Comparison of ENCODE assay signal across 10 mouse cellular contexts in the genomic region with DNA sequence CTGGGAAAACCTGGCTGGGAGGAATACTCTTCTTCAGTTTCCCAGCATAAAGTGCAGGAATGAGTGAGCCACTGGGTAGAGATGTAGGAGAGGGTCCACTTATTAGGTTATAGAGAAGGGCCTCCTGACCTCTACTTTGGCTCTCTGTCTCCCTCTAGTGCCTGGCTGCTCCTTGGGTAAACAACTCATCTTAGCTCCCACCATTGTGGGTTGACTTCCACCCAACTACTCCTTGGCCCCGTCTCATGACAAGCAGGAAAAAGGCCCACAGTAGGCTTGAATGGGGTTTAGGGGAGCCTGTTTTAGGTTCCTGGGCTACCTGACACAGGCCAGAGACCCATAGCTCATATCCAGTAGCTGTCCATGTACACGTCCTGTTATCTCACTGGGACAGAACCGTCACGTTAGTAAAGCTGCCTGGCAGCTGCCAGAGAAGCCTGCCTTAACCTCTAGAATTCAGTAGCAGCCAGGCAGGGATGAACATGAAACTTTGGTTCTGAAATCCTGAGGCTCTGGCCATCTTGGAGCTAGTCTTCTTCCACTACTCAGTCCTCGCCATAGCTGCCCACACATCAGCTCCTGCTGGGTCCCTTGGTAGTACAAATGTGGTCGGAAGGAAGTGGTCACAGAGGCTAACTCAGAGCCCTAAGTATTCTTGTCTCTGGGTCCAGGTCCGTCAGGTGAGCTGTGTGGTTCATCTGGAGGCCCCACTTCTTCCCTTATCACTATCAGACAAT. TPM values are rescaled to one million over a fixed set of nuclear protein-coding genes. Genes with fewer than 3 reads are reported as not detected.
DNase-seq lines count a peak whose midpoint lies in the region; ATAC-seq lines count a peak whose summit lies in the region.
"Had no signal": no experiment of that assay in that cellular context is flagged by ENCODE, and none has a peak within 500 bp of the region (broad histone marks: within the 10 kb centered on the region; RNA-seq: fewer than 3 reads in every experiment).

No protein-coding gene starts in this region.

- H3K4me1 ChIP-seq in midbrain, embryonic 14.5 days (ENCODE audit: control insufficient read depth, insufficient read depth, low read length) = no peaks in the 10 kb centered on the region
- H3K4me1 ChIP-seq in midbrain, embryonic 15.5 days = no peaks in the 10 kb centered on the region
- H3K4me1 ChIP-seq in embryonic facial prominence, embryonic 11.5 days (ENCODE audit: control insufficient read depth, insufficient read depth, low read length) = no peaks in the 10 kb centered on the region
- H3K4me1 ChIP-seq in limb, embryonic 10.5 days = peaks cover 3% of the 10 kb centered on the region; the same call in 1 of the 2 replicates
- H3K4me1 ChIP-seq: stomach, embryonic 15.5 days had no signal

- no peak overlapping the region for H3K4me2 ChIP-seq in midbrain, embryonic 14.5 days (ENCODE audit: low read length)
- no peak overlapping the region for H3K4me2 ChIP-seq in midbrain, embryonic 15.5 days
- no peak overlapping the region for H3K4me2 ChIP-seq in embryonic facial prominence, embryonic 11.5 days (ENCODE audit: low read depth, low read length)
- H3K4me2 ChIP-seq: stomach, embryonic 15.5 days had no signal

- DNase-seq in cerebellum, adult 11-12 months = peak; percentile 8
- no peak for DNase-seq in cerebellum, postnatal 36 days
- DNase-seq in midbrain, embryonic 14.5 days = peak; percentile 62
- DNase-seq in embryonic facial prominence, embryonic 11.5 days (ENCODE audit: low spot score) = peak; percentile 63
- DNase-seq in limb, embryonic 10.5 days (ENCODE audit: low spot score) = peak; percentile 38
- DNase-seq in retina, embryonic 14.5 days (ENCODE audit: low spot score) = peak; percentile 78
- DNase-seq in frontal cortex, postnatal 10 days (ENCODE audit: low spot score in 2 of 2) = no peak

- H3K4me3 ChIP-seq in midbrain, embryonic 14.5 days (replicated peaks; ENCODE audit: low read depth, low read length) = no peak overlapping the region
- no peak overlapping the region for H3K4me3 ChIP-seq in midbrain, embryonic 15.5 days
- no peak overlapping the region for H3K4me3 ChIP-seq in embryonic facial prominence, embryonic 11.5 days (ENCODE audit: low read depth, low read length)
- H3K4me3 ChIP-seq in limb, embryonic 10.5 days = no peak overlapping the region
- H3K4me3 ChIP-seq: stomach, embryonic 15.5 days had no signal

- peaks cover 19% of the 10 kb centered on the region for H3K36me3 ChIP-seq in midbrain, embryonic 14.5 days (ENCODE audit: control insufficient read depth, insufficient read depth, low read length)
- no peaks in the 10 kb centered on the region for H3K36me3 ChIP-seq in midbrain, embryonic 15.5 days (replicated peaks)
- H3K36me3 ChIP-seq in embryonic facial prominence, embryonic 11.5 days (replicated peaks; ENCODE audit: control insufficient read depth, insufficient read depth, low read depth, low read length) = no peaks in the 10 kb centered on the region
- H3K36me3 ChIP-seq in limb, embryonic 10.5 days = peaks cover 8% of the 10 kb centered on the region; the same call in 1 of the 2 replicates

- no peaks in the 10 kb centered on the region for H3K27me3 ChIP-seq in midbrain, embryonic 14.5 days (ENCODE audit: control insufficient read depth, insufficient read depth, low read length)
- H3K27me3 ChIP-seq in midbrain, embryonic 15.5 days (replicated peaks) = no peaks in the 10 kb centered on the region
- no peaks in the 10 kb centered on the region for H3K27me3 ChIP-seq in embryonic facial prominence, embryonic 11.5 days (ENCODE audit: control insufficient read depth, insufficient read depth, low read length)
- no peaks in the 10 kb centered on the region for H3K27me3 ChIP-seq in limb, embryonic 10.5 days (ENCODE audit: low read depth, poor library complexity, severe bottlenecking)
- H3K27me3 ChIP-seq: Patski; stomach, embryonic 15.5 days had no signal

- 80% methylated on average over 7 of the region's 7 CpGs for WGBS in midbrain, embryonic 14.5 days
- 78% methylated on average over 7 of the region's 7 CpGs for WGBS in midbrain, embryonic 15.5 days
- WGBS in embryonic facial prominence, embryonic 11.5 days = 83% methylated on average over 7 of the region's 7 CpGs
- WGBS in limb, embryonic 10.5 days = 81% methylated on average over 7 of the region's 7 CpGs

- no peaks in the 10 kb centered on the region for H3K9me3 ChIP-seq in midbrain, embryonic 14.5 days (ENCODE audit: control insufficient read depth, low read length)
- no peaks in the 10 kb centered on the region for H3K9me3 ChIP-seq in midbrain, embryonic 15.5 days
- H3K9me3 ChIP-seq in embryonic facial prominence, embryonic 11.5 days (replicated peaks; ENCODE audit: control insufficient read depth, low read length) = no peaks in the 10 kb centered on the region
- H3K9me3 ChIP-seq in limb, embryonic 10.5 days (replicated peaks) = no peaks in the 10 kb centered on the region
- H3K9me3 ChIP-seq: stomach, embryonic 15.5 days had no signal

- no peak overlapping the region for H3K9ac ChIP-seq in midbrain, embryonic 14.5 days (replicated peaks; ENCODE audit: low read length)
- no peak overlapping the region for H3K9ac ChIP-seq in midbrain, embryonic 15.5 days
- H3K9ac ChIP-seq in embryonic facial prominence, embryonic 11.5 days (replicated peaks; ENCODE audit: low read length) = no peak overlapping the region
- H3K9ac ChIP-seq: stomach, embryonic 15.5 days had no signal

- no peak for ATAC-seq in midbrain, embryonic 14.5 days (ENCODE audit: low FRiP score, low TSS enrichment)
- ATAC-seq in midbrain, embryonic 15.5 days (replicated peaks) = no peak
- ATAC-seq in embryonic facial prominence, embryonic 11.5 days (replicated peaks; ENCODE audit: insufficient number of reproducible peaks, low FRiP score, low TSS enrichment, low read depth) = no peak
- ATAC-seq: Patski had no signal

- no peak overlapping the region for H3K27ac ChIP-seq in midbrain, embryonic 14.5 days (replicated peaks; ENCODE audit: low read depth, low read length)
- no peak overlapping the region for H3K27ac ChIP-seq in midbrain, embryonic 15.5 days
- no peak overlapping the region for H3K27ac ChIP-seq in embryonic facial prominence, embryonic 11.5 days (replicated peaks; ENCODE audit: low read depth, low read length)
- no peak overlapping the region for H3K27ac ChIP-seq in limb, embryonic 10.5 days
- H3K27ac ChIP-seq: stomach, embryonic 15.5 days had no signal

RNA-seq across cellular contexts. Expression of a gene that starts 16.3 kb away (rescaled TPM):
- polyA plus RNA-seq in midbrain, embryonic 14.5 days (2014; fragmentation: Nextera tagmentation; extraction: Ambion mirVana) = 61.0 and 65.6 TPM in 2 replicates
- 77.2 and 81.8 TPM in 2 replicates for polyA plus RNA-seq in midbrain, embryonic 15.5 days (2015; fragmentation: Nextera tagmentation; extraction: Ambion mirVana)
- 33.5 and 38.6 TPM in 2 replicates for polyA plus RNA-seq in embryonic facial prominence, embryonic 11.5 days (2014; fragmentation: Nextera tagmentation; extraction: Ambion mirVana)
- polyA plus RNA-seq in limb, embryonic 10.5 days (2016; fragmentation: Nextera tagmentation; extraction: Ambion mirVana) = 36.6 and 44.1 TPM in 2 replicates

RNA-seq across cellular contexts. Expression of a gene that starts 23.2 kb away (rescaled TPM):
- polyA plus RNA-seq in midbrain, embryonic 14.5 days (2014; fragmentation: Nextera tagmentation; extraction: Ambion mirVana) = 59.9 and 65.8 TPM in 2 replicates
- polyA plus RNA-seq in midbrain, embryonic 15.5 days (2015; fragmentation: Nextera tagmentation; extraction: Ambion mirVana) = 68.4 and 69.0 TPM in 2 replicates
- polyA plus RNA-seq in embryonic facial prominence, embryonic 11.5 days (2014; fragmentation: Nextera tagmentation; extraction: Ambion mirVana) = 79.0 and 80.3 TPM in 2 replicates
- polyA plus RNA-seq in limb, embryonic 10.5 days (2016; fragmentation: Nextera tagmentation; extraction: Ambion mirVana) = 79.4 and 80.5 TPM in 2 replicates

RNA-seq across cellular contexts. Expression of a gene that starts 24.2 kb away (rescaled TPM):
- 72.6 and 75.3 TPM in 2 replicates for polyA plus RNA-seq in midbrain, embryonic 14.5 days (2014; fragmentation: Nextera tagmentation; extraction: Ambion mirVana)
- 97.1 and 111 TPM in 2 replicates for polyA plus RNA-seq in midbrain, embryonic 15.5 days (2015; fragmentation: Nextera tagmentation; extraction: Ambion mirVana)
- polyA plus RNA-seq in embryonic facial prominence, embryonic 11.5 days (2014; fragmentation: Nextera tagmentation; extraction: Ambion mirVana) = 24.4 and 31.3 TPM in 2 replicates
- 37.5 and 57.7 TPM in 2 replicates for polyA plus RNA-seq in limb, embryonic 10.5 days (2016; fragmentation: Nextera tagmentation; extraction: Ambion mirVana)

RNA-seq across cellular contexts. Expression of a gene that starts 30.6 kb away (rescaled TPM):
- polyA plus RNA-seq in midbrain, embryonic 14.5 days (2014; fragmentation: Nextera tagmentation; extraction: Ambion mirVana) = 215 and 245 TPM in 2 replicates
- polyA plus RNA-seq in midbrain, embryonic 15.5 days (2015; fragmentation: Nextera tagmentation; extraction: Ambion mirVana) = 232 and 239 TPM in 2 replicates
- polyA plus RNA-seq in embryonic facial prominence, embryonic 11.5 days (2014; fragmentation: Nextera tagmentation; extraction: Ambion mirVana) = 22.7 and 30.3 TPM in 2 replicates
- 12.0 and 17.2 TPM in 2 replicates for polyA plus RNA-seq in limb, embryonic 10.5 days (2016; fragmentation: Nextera tagmentation; extraction: Ambion mirVana)

RNA-seq across cellular contexts. Expression of a gene that starts 48.2 kb away (rescaled TPM):
- 189 and 233 TPM in 2 replicates for polyA plus RNA-seq in midbrain, embryonic 14.5 days (2014; fragmentation: Nextera tagmentation; extraction: Ambion mirVana)
- polyA plus RNA-seq in midbrain, embryonic 15.5 days (2015; fragmentation: Nextera tagmentation; extraction: Ambion mirVana) = 291 and 297 TPM in 2 replicates
- 77.0 and 79.1 TPM in 2 replicates for polyA plus RNA-seq in embryonic facial prominence, embryonic 11.5 days (2014; fragmentation: Nextera tagmentation; extraction: Ambion mirVana)
- 86.6 and 97.6 TPM in 2 replicates for polyA plus RNA-seq in limb, embryonic 10.5 days (2016; fragmentation: Nextera tagmentation; extraction: Ambion mirVana)

Comparison
In these comparisons a context has a peak if more than half of its experiments do, and no peak if none do; other contexts are left out.
1. DNase-seq: peak in cerebellum, adult 11-12 months (single experiment), midbrain, embryonic 14.5 days (single experiment), embryonic facial prominence, embryonic 11.5 days (single experiment), limb, embryonic 10.5 days (single experiment) and retina, embryonic 14.5 days (single experiment); none in cerebellum, postnatal 36 days (0 of 2) and frontal cortex, postnatal 10 days (0 of 2).